Mouse (Mus musculus) embryonic facial prominence, embryonic 12.5 days (tissue): ENCODE data around the gene Gm7271. TPM values are rescaled to one million over a fixed set of nuclear protein-coding genes. Genes with fewer than 3 reads are reported as not detected.

Source experiments
- ATAC-seq: fragments of 200-750 bp; cut with Nextera tagmentation; 2 replicates; pipeline ENCODE4 v1.8.0; 2017; ENCODE audit not compliant: insufficient number of reproducible peaks, insufficient read depth, low FRiP score, low TSS enrichment
- H3K27ac ChIP-seq: fragments of 300-500 bp; sonication (generic); 2 replicates; pipeline ENCODE4 v1.5.1; 2016; ENCODE audit warnings: mild to moderate bottlenecking
- H3K27me3 ChIP-seq: fragments of 300-500 bp; sonication (generic); 2 replicates; pipeline ENCODE4 v1.6.1; 2016; ENCODE audit warnings: mild to moderate bottlenecking, moderate library complexity
- H3K36me3 ChIP-seq: fragments of 300-500 bp; sonication (generic); 2 replicates; pipeline ENCODE4 v1.6.1; 2016; ENCODE audit warnings: mild to moderate bottlenecking
- H3K4me1 ChIP-seq: fragments of 300-500 bp; sonication (generic); 2 replicates; pipeline ENCODE4 v1.6.1; 2016
- H3K4me2 ChIP-seq: fragments of 300-500 bp; sonication (generic); replicated peaks from 2 replicates; pipeline ENCODE4 v1.6.1; 2016; ENCODE audit warnings: mild to moderate bottlenecking, moderate library complexity
- H3K4me3 ChIP-seq: fragments of 300-500 bp; sonication (generic); 2 replicates; pipeline ENCODE4 v1.5.1; 2016; ENCODE audit warnings: mild to moderate bottlenecking
- H3K9ac ChIP-seq: fragments of 300-500 bp; sonication (generic); 2 replicates; pipeline ENCODE4 v1.6.1; 2016; ENCODE audit warnings: mild to moderate bottlenecking, moderate library complexity
- H3K9me3 ChIP-seq: fragments of 300-500 bp; sonication (generic); 2 replicates; pipeline ENCODE4 v1.6.1; 2016; ENCODE audit warnings: mild to moderate bottlenecking, moderate library complexity
- WGBS: fragments of 180-500 bp; shearing (Covaris S2); methylation state at CpG from one replicate; pipeline ENCODE4 v1.1.7; 2016; 5-methylcytosine and 5-hydroxymethylcytosine counted together
- polyA plus RNA-seq: library from polyadenylated mRNA; unstranded; fragments of >200 nt; fragmentation: Nextera tagmentation; extraction: Ambion mirVana; gene quantifications from 2 replicates; pipeline ENCODE4 v1.2.1, GENCODE M21; 2016

Gene Gm7271
- 3.9 and 6.3 TPM in 2 replicates for polyA plus RNA-seq

DNA sequence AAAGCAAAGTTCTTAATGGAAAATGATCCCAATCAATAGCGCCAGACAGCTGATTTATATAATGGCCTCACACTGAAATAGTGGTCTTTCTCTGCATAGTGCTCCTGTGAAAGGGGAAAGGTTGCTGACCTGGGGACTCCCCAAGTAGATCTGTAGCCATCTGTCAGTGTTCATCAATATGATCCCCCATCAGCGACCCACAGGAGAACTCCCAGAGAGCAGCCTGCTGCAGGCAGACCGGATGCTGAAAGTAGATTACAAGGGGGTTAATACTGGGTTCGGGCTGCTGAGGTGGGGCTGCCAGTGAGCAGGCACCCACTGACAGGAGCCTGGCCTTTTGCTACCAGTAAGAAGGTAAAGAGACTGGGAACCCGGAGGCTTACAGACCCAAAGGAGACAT, at the start of gene Gm7271:
Gene Gm7271 (plus strand): TSS at position 230 of the 400 bp plus-strand sequence.
- WGBS, result 34% methylated on average over 5 of the region's 5 CpGs
- no peak for ATAC-seq
- H3K4me1 ChIP-seq, result no peaks in the 10 kb centered on the region

DNA sequence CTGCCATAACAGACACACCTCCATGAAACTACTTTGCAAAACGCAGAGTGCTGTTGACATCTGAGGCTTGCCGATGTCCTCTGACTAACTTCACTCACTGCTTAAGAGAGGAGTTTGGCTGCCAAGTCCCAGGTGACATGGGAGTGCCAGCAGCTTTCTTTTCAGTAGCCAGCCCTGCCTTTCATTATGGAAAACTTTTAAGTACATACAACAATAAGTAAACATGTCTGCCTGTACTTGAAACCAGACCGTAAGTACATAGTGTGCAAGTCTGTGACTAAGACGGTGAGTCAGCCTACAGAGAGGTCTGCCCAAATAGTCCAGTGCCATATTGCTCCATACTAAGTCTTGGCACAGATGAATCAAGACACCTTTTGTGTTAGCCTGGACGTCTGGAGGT, 46.7 kb upstream of the Gm7271 start:
- WGBS, result 89% methylated on average over 5 of the region's 5 CpGs
- Histone ChIP-seq H3K36me3 (no peaks in the 10 kb centered on the region), H3K4me2 (no peak overlapping the region), H3K4me3 (no peak overlapping the region), H3K9me3 (no peaks in the 10 kb centered on the region), H3K4me1 (no peaks in the 10 kb centered on the region), H3K27ac (no peak overlapping the region), H3K27me3 (no peaks in the 10 kb centered on the region), H3K9ac (no peak overlapping the region)
- no peak for ATAC-seq

More for the DNA sequence above, at the start of gene Gm7271:
- Histone ChIP-seq H3K27ac (no peak within 1 kb of the TSS), H3K36me3 (no peaks in the 10 kb centered on the region), H3K4me3 (no peak within 1 kb of the TSS), H3K9ac (no peak within 1 kb of the TSS), H3K9me3 (no peaks in the 10 kb centered on the region), H3K4me2 (no peak within 1 kb of the TSS), H3K27me3 (no peaks in the 10 kb centered on the region)

DNA sequence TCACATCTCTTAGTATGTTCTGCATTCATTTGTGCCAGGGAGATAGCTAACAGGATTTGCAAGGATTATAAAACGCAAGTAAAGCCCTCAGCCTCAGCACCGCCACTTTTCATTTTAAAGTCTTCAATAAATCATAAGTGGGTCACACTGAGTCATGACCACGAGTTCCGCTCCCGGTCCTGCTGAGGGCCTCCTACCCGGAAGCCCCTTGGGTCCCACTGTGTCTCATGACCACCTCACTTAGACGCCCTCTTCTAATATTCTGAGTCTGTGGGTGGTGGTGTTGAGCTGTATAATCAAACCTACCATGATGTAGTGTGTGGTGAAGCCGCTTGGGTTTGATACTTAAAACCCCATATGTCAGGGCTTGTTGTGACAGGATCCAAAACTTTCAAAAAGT, 46.1 kb upstream of the Gm7271 start:
- Histone ChIP-seq H3K4me1 (no peaks in the 10 kb centered on the region), H3K4me2 (no peak overlapping the region), H3K9me3 (no peaks in the 10 kb centered on the region), H3K36me3 (no peaks in the 10 kb centered on the region), H3K9ac (no peak overlapping the region), H3K4me3 (no peak overlapping the region), H3K27ac (no peak overlapping the region), H3K27me3 (no peaks in the 10 kb centered on the region)
- 88% methylated on average over 8 of the region's 8 CpGs for WGBS
- ATAC-seq, result no peak

DNA sequence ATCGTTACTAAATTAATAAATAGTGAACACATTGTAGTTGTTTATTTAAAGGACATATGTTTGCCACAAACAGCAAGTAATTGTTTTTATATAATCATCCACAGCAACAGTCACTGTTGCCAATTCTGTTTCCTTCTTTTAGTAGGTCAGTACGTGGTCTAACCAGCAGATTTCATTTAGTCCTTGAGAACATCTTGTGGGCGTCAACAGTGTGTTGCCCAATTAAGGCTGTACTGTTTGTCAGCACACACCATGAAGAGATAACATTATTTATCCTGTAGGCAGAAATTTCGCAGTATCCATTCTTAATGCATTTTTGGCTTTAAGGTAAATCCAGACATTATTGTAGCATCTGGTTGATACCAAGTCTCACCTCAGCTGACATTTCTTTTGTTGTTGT, 42.4 kb upstream of the Gm7271 start:
- WGBS, result 84% methylated on average over 4 of the region's 4 CpGs
- Histone ChIP-seq H3K4me2 (no peak overlapping the region), H3K4me1 (no peaks in the 10 kb centered on the region), H3K27me3 (no peaks in the 10 kb centered on the region), H3K27ac (no peak overlapping the region), H3K4me3 (no peak overlapping the region), H3K36me3 (no peaks in the 10 kb centered on the region), H3K9ac (no peak overlapping the region), H3K9me3 (no peaks in the 10 kb centered on the region)
- no peak for ATAC-seq

DNA sequence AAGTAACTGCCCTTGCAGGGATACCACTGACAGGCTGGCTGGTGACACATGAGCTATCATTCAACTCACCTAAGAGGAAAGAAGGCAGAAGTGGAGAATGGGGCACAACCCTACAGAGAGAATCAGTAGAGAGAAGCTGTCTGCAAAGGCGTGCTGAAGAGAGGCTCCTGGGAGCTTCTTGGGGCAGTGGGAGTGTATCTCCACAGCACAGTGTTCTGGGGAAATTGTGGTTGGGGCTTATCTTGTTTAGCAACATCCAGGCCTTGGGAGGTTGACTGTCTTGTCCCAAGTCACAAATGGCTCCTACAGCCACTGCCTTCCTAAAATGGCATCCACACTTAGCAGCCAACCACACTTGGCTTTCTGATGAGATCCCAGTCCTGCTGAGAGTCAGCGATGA, 8.9 kb upstream of the Gm7271 start:
- Histone ChIP-seq H3K9ac (no peak overlapping the region), H3K4me3 (no peak overlapping the region), H3K27ac (no peak overlapping the region), H3K4me2 (no peak overlapping the region), H3K9me3 (no peaks in the 10 kb centered on the region), H3K4me1 (0 out of 2 replicates have a peak, but pooled peaks cover 2% of the 10 kb centered on the region), H3K27me3 (no peaks in the 10 kb centered on the region), H3K36me3 (no peaks in the 10 kb centered on the region)
- 85% methylated on average over 2 of the region's 2 CpGs for WGBS
- ATAC-seq, result no peak

DNA sequence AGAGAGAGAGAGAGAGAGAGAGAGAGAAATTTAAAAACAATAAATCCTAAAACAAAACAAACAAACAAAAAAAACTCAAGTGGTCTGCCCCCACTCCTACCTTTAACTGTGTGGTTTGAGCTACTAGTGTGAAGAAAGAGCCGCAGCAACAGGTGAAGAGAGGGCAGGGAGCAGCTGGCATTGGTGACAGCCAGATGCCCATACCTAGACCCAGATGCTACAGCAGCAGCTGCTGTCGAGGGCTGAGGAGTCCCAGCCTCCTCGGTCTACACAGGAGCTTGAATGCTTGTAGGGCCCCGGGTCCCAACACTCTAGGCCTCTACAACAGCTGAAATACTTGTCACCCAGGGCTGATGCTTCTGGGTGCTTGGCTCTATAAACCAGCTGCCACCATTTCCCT, 7.0 kb upstream of the Gm7271 start:
- ATAC-seq, result no peak
- Histone ChIP-seq H3K4me1 (0 out of 2 replicates have a peak, but pooled peaks cover 2% of the 10 kb centered on the region), H3K4me3 (no peak overlapping the region), H3K4me2 (no peak overlapping the region), H3K36me3 (no peaks in the 10 kb centered on the region), H3K9ac (no peak overlapping the region), H3K27ac (no peak overlapping the region), H3K9me3 (no peaks in the 10 kb centered on the region), H3K27me3 (no peaks in the 10 kb centered on the region)
- 73% methylated on average over 4 of the region's 4 CpGs for WGBS

DNA sequence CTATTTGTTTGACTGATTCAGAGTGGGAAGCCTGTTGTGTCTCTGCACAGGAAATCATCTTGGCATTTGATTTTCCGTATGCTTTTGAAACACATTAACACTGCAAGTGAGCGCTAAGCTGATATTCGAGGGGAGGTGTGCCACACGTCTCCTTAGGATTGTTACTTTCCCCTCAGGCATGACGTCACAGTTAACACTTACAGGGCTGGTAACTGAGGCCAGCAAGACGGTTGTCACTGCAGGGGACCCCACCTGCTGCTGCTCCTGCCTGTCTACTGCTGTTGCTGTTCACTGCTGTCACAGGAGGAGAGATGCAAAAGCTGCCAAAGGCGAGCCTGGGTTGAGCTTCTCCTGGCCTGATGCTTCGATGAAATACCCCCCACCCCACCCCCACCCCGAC, 6.1 kb upstream of the Gm7271 start:
- H3K4me2 ChIP-seq, result no peak overlapping the region
- H3K36me3 ChIP-seq, result no peaks in the 10 kb centered on the region
- no peak overlapping the region for H3K4me3 ChIP-seq
- no peak for ATAC-seq
- no peaks in the 10 kb centered on the region for H3K27me3 ChIP-seq
- 29% methylated on average over 9 of the region's 9 CpGs for WGBS
- H3K9me3 ChIP-seq, result no peaks in the 10 kb centered on the region
- 0 out of 2 replicates have a peak, but pooled peaks cover 2% of the 10 kb centered on the region for H3K4me1 ChIP-seq
- no peak overlapping the region for H3K9ac ChIP-seq
- no peak overlapping the region for H3K27ac ChIP-seq

DNA sequence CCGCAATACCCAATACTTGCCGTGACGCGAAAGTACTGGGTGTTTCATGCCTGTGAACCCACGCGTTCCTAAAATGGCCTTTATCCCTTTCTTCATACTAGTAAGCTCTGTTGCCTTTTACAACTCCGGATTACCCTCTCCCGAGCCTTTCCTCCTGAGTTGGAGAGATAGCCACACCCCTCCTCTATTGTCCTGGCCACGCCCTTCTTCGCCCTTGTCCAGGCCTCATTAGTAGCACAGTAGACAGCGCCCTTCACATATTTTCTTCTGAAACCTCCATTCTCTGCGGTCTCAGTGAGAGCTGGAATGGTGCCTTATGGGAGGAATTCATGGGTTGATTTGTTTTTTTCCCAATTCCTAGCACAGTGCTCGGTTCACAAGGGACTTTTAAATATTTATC, 11.3 kb downstream of the Gm7271 start:
- Histone ChIP-seq H3K4me2 (no peak overlapping the region), H3K4me3 (no peak overlapping the region), H3K4me1 (no peaks in the 10 kb centered on the region), H3K9ac (no peak overlapping the region), H3K9me3 (no peaks in the 10 kb centered on the region), H3K27me3 (no peaks in the 10 kb centered on the region), H3K36me3 (no peaks in the 10 kb centered on the region), H3K27ac (no peak overlapping the region)
- ATAC-seq, result no peak
- WGBS, result 83% methylated on average over 13 of the region's 13 CpGs

DNA sequence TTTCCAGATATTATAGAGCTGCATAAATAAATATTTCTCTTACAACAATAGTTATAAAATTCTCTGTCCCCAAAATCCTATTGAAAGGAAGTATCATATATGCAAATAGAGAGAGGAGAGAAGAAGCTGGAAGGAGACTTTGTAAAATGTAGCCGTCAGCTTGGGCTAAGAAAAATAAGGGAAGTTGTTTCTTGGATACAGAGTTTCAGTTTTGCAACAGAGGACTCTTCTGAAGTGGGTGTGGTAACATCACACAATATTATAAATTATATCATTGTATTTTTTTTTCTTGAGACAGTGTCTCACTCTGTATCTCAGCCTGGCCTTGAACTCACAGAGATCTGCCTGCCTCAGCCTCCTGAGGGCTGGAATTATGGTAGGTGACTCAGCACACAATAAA, 38.6 kb downstream of the Gm7271 start:
- Histone ChIP-seq H3K4me2 (no peak overlapping the region), H3K27me3 (no peaks in the 10 kb centered on the region), H3K9me3 (no peaks in the 10 kb centered on the region), H3K36me3 (no peaks in the 10 kb centered on the region), H3K4me1 (no peaks in the 10 kb centered on the region), H3K4me3 (no peak overlapping the region), H3K9ac (no peak overlapping the region), H3K27ac (no peak overlapping the region)
- no peak for ATAC-seq
- WGBS, result 91% methylated on average over 1 of the region's 1 CpGs

DNA sequence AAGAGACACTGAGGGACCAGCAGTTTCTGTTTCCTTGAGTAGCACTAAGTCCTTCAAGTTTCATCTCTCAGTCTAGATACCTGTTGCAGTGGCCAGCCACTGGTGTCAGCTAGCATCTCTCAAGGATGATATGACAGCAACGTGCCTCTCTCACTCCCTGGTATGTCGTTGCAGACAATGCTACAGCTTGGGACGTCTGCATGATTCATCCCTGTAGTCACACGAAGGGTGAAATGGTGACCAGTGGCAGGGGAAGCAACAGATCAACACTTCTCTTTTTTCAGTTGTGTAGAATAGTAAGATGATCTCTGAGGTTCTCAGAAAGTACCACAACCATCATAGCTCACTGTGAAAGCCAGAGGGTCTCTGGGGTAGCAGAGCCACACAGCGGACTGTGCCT, 40.8 kb downstream of the Gm7271 start:
- Histone ChIP-seq H3K27ac (no peak overlapping the region), H3K4me3 (no peak overlapping the region), H3K9ac (no peak overlapping the region), H3K36me3 (no peaks in the 10 kb centered on the region), H3K4me2 (no peak overlapping the region), H3K4me1 (no peaks in the 10 kb centered on the region), H3K9me3 (no peaks in the 10 kb centered on the region), H3K27me3 (no peaks in the 10 kb centered on the region)
- WGBS, result 73% methylated on average over 5 of the region's 5 CpGs
- ATAC-seq, result no peak

DNA sequence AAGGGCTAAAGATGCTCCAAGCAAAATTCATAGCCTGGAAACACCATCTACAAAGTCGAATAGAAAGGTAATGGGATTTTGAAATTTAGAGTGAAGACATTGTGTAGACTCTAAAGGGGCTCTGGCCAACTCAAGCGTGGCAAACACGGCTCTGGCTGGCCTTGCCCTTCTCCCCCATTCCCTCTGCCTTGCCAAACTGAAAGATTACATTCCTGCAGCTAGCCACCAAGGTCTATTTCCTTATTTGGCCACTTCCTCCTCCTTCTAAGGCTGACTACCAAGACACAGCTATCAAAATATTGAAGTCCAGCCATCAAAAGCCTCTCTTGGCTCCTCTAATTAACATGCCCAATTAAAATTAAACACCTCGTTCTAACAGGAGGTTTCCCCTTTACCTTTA, 41.2 kb downstream of the Gm7271 start:
- Histone ChIP-seq H3K9ac (no peak overlapping the region), H3K9me3 (no peaks in the 10 kb centered on the region), H3K4me2 (no peak overlapping the region), H3K36me3 (no peaks in the 10 kb centered on the region), H3K27me3 (no peaks in the 10 kb centered on the region), H3K4me3 (no peak overlapping the region), H3K4me1 (peaks cover 4% of the 10 kb centered on the region), H3K27ac (no peak overlapping the region)
- 56% methylated on average over 4 of the region's 4 CpGs for WGBS
- ATAC-seq, result no peak

DNA sequence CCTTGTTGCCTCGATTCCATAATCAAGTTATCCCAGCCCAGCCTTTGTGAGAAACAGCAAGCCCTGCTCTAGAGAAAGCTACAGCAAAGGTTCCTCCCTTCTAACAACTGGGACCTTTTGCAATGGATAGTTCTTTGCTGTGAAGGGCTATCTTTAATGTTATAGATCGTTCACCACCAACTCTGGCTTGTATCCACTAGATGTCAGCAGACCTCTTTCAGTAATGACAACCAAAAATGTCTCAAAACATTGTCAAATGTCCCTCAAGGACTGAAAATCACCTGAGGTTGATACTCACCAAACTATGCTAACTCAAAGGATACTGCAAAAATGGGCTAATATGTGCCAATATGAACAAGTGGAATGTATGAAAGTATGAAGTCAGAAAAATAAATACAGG, 42.0 kb downstream of the Gm7271 start:
- Histone ChIP-seq H3K4me1 (peaks cover 10% of the 10 kb centered on the region), H3K27me3 (no peaks in the 10 kb centered on the region), H3K27ac (no peak overlapping the region), H3K9ac (no peak overlapping the region), H3K36me3 (no peaks in the 10 kb centered on the region), H3K4me3 (no peak overlapping the region), H3K9me3 (no peaks in the 10 kb centered on the region), H3K4me2 (no peak overlapping the region)
- WGBS, result 51% methylated on average over 2 of the region's 2 CpGs
- no peak for ATAC-seq
